Mouse (Mus musculus): ENCODE measurements around the gene Hmx3.
A peak's percentile ranks its signal among the peaks of the same experiment; 100 is the strongest.

The Hmx3 gene

GRCm38 (mm10) chr7:131542115-131542871 lies at the start of gene Hmx3:
Gene Hmx3 (plus strand): TSS chr7:131542867.
- DNase-seq (ENCODE audit: low spot score) = no peak

- no peak for DNase-seq (ENCODE audit: low spot score)
Measured at GRCm38 (mm10) chr7:131503739-131504138, 38.9 kb upstream of the Hmx3 start.

- DNase-seq (ENCODE audit: low spot score) = peak; percentile 62
Measured at GRCm38 (mm10) chr7:131539979-131540378, 2.7 kb upstream of the Hmx3 start.

GRCm38 (mm10) chr7:131541184-131542114 lies 1.2 kb upstream of the Hmx3 start:
- no peak for DNase-seq (ENCODE audit: low spot score)

- no peak for DNase-seq (ENCODE audit: low spot score)
Measured at GRCm38 (mm10) chr7:131542872-131543622, 380 bp downstream of the Hmx3 start.

- no peak for DNase-seq (ENCODE audit: low spot score)
Measured at GRCm38 (mm10) chr7:131543623-131544481, 1.2 kb downstream of the Hmx3 start.

- DNase-seq (ENCODE audit: low spot score) = no peak
Measured at GRCm38 (mm10) chr7:131544871-131545270, 2.2 kb downstream of the Hmx3 start.

GRCm38 (mm10) chr7:131545701-131546385 lies 3.2 kb downstream of the Hmx3 start:
- DNase-seq (ENCODE audit: low spot score) = no peak

GRCm38 (mm10) chr7:131546423-131546822 lies 3.8 kb downstream of the Hmx3 start:
- no peak for DNase-seq (ENCODE audit: low spot score)

GRCm38 (mm10) chr7:131547481-131547880 lies 4.8 kb downstream of the Hmx3 start:
- no peak for DNase-seq (ENCODE audit: low spot score)

GRCm38 (mm10) chr7:131548473-131548872 lies 5.8 kb downstream of the Hmx3 start, which contains the start of gene Hmx2:
Gene Hmx2 (plus strand): TSS chr7:131548773.
- DNase-seq (ENCODE audit: low spot score) = no peak

- DNase-seq (ENCODE audit: low spot score) = no peak
Measured at GRCm38 (mm10) chr7:131551471-131551870, 8.8 kb downstream of the Hmx3 start.

- DNase-seq (ENCODE audit: low spot score) = no peak
Measured at GRCm38 (mm10) chr7:131551931-131552741, 9.5 kb downstream of the Hmx3 start.

- no peak for DNase-seq (ENCODE audit: low spot score)
Measured at GRCm38 (mm10) chr7:131552781-131553180, 10.1 kb downstream of the Hmx3 start.

GRCm38 (mm10) chr7:131553771-131554175 lies 11.1 kb downstream of the Hmx3 start:
- DNase-seq (ENCODE audit: low spot score) = no peak

- no peak for DNase-seq (ENCODE audit: low spot score)
Measured at GRCm38 (mm10) chr7:131554341-131555180, 11.9 kb downstream of the Hmx3 start.

- DNase-seq (ENCODE audit: low spot score) = no peak
Measured at GRCm38 (mm10) chr7:131555301-131556081, 12.8 kb downstream of the Hmx3 start.

- no peak for DNase-seq (ENCODE audit: low spot score)
Measured at GRCm38 (mm10) chr7:131556116-131556515, 13.4 kb downstream of the Hmx3 start.
